Mouse (Mus musculus): ENCODE measurements around the gene B020004J07Rik. TPM values are rescaled to one million over a fixed set of nuclear protein-coding genes. Genes with fewer than 3 reads are reported as not detected.

The B020004J07Rik gene
- total RNA-seq (2023) = not detected

DNA sequence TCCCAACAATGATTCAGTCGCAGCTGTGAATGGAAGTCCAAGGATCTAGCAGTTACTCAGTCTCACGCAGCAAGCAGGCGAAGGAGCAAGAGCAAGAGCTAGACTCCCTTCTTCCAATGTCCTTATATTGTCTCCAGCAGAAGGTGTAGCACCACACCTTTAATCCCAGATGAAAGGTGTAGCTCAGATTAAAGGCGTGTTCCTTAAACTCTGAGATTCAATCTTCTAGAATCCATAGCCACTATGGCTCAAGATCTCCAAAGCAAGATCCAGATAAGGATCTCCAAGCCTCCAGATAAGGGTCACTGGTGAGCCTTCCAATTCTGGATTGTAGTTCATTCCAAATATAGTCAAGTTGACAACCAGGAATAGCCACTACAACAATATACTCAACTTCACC, at the start of gene B020004J07Rik:
B020004J07Rik (minus strand) TSS at position 101 of the 400 bp plus-strand sequence.

Other genes starting within 250 kb of the B020004J07Rik start
- gene Leprot, start 196.3 kb downstream of the B020004J07Rik start, total RNA-seq (2023) = 18.3 TPM
- not detected for gene Lepr, start 126.6 kb downstream of the B020004J07Rik start, total RNA-seq (2023)
- not detected for gene C130073F10Rik, start 49.8 kb upstream of the B020004J07Rik start, total RNA-seq (2023)
- not detected for gene Gm12800, start 65.1 kb upstream of the B020004J07Rik start, total RNA-seq (2023)
- gene Gm12794, start 96.4 kb upstream of the B020004J07Rik start, total RNA-seq (2023) = not detected
- gene Gm12790, start 137.0 kb upstream of the B020004J07Rik start, total RNA-seq (2023) = not detected
- not detected for gene Gm12789, start 142.6 kb upstream of the B020004J07Rik start, total RNA-seq (2023)
- gene Pde4b, start 243.5 kb upstream of the B020004J07Rik start, total RNA-seq (2023) = 195 TPM

Measured in CD4-positive naive resting alpha-beta T cell, adult 76 days (primary cell).